Mouse (Mus musculus) liver, postnatal 0 days (tissue): ENCODE data around the gene 6030408B16Rik. TPM values are rescaled to one million over a fixed set of nuclear protein-coding genes. Genes with fewer than 3 reads are reported as not detected.

Experiments
- ATAC-seq: fragments of 200-750 bp; cut with Nextera tagmentation; 2 replicates; pipeline ENCODE4 v1.8.0; 2017; ENCODE audit warnings: mild to moderate bottlenecking, moderate library complexity
- DNase-seq: peaks from one replicate; pipeline ENCODE4 v3.0.0-alpha.2; 2016
- H3K27ac ChIP-seq: fragments of 300-500 bp; sonication (generic); 2 replicates; pipeline ENCODE4 v1.5.1; 2014; ENCODE audit warnings: antibody characterized with exemption, moderate library complexity, mild to moderate bottlenecking, low read depth
- H3K27me3 ChIP-seq: fragments of 300-500 bp; sonication (generic); 2 replicates; pipeline ENCODE4 v1.6.1; 2014; ENCODE audit warnings: low read length, control low read depth, mixed read lengths; ENCODE audit not compliant: insufficient read depth
- H3K36me3 ChIP-seq: fragments of 300-500 bp; sonication (generic); replicated peaks from 2 replicates; pipeline ENCODE4 v1.6.1; 2014; ENCODE audit warnings: mild to moderate bottlenecking, control low read depth, low read length, moderate library complexity, mixed read lengths; ENCODE audit not compliant: insufficient read depth
- H3K4me1 ChIP-seq: fragments of 300-500 bp; sonication (generic); 2 replicates; pipeline ENCODE4 v1.6.1; 2014; ENCODE audit warnings: antibody characterized with exemption, mild to moderate bottlenecking, control low read depth; ENCODE audit not compliant: insufficient read depth
- H3K4me2 ChIP-seq: fragments of 300-500 bp; sonication (generic); 2 replicates; pipeline ENCODE4 v1.6.1; 2014; ENCODE audit warnings: low read depth, mild to moderate bottlenecking, low read length, moderate library complexity, mixed read lengths
- H3K4me3 ChIP-seq: fragments of 300-500 bp; sonication (generic); 2 replicates; pipeline ENCODE4 v1.5.1; 2014; ENCODE audit warnings: low read depth, low read length
- H3K9ac ChIP-seq: fragments of 300-500 bp; sonication (generic); replicated peaks from 2 replicates; pipeline ENCODE4 v1.6.1; 2014; ENCODE audit warnings: mild to moderate bottlenecking, moderate library complexity
- H3K9me3 ChIP-seq: fragments of 300-500 bp; sonication (generic); 2 replicates; pipeline ENCODE4 v1.6.1; 2016; ENCODE audit warnings: mild to moderate bottlenecking, control low read depth, low read length, mixed read lengths
- CTCF ChIP-seq: sonication (generic); IDR thresholded peaks from 2 replicates; pipeline ENCODE4 v1.5.1; 2016; ENCODE audit warnings: antibody characterized with exemption, low read depth
- EP300 ChIP-seq: IDR thresholded peaks from 2 replicates; pipeline ENCODE4 v1.6.1; 2016; ENCODE audit warnings: antibody characterized with exemption, low read depth, mild to moderate bottlenecking
- WGBS: fragments of 180-500 bp; shearing (Covaris S2); extraction: QIAGEN DNeasy Blood & Tissue Kit; methylation state at CpG from one replicate; pipeline ENCODE4 v1.1.7; 2014; ENCODE audit not compliant: insufficient replicate concordance; 5-methylcytosine and 5-hydroxymethylcytosine counted together
- polyA plus RNA-seq: library from polyadenylated mRNA; unstranded; fragments of >200 nt; fragmentation: Nextera tagmentation; extraction: Ambion mirVana; gene quantifications from 2 replicates; pipeline ENCODE4 v1.2.1, GENCODE M21; 2015

Gene 6030408B16Rik
- polyA plus RNA-seq, 1 experiment from 2014 or later, result 0.36 TPM

GRCm38 (mm10) chr15:101256463-101257206 lies 36.4 kb upstream of the 6030408B16Rik start:
- no peaks in the 10 kb centered on the region for H3K9me3 ChIP-seq
- ATAC-seq, result 0 out of 2 replicates have a peak, but pooled peaks have one; percentile 11
- WGBS, result 58% methylated on average over 14 of the region's 14 CpGs
- no peak overlapping the region for H3K4me3 ChIP-seq
- peak overlapping the region; percentile 62 for H3K27ac ChIP-seq
- peaks cover 3% of the 10 kb centered on the region; the same call in 1 of the 2 replicates for H3K27me3 ChIP-seq
- no peaks in the 10 kb centered on the region for H3K36me3 ChIP-seq
- TF ChIP-seq CTCF (no peak), EP300 (no peak)
- DNase-seq, result no peak
- H3K4me1 ChIP-seq, result peaks cover 29% of the 10 kb centered on the region
- no peak overlapping the region for H3K4me2 ChIP-seq
- no peak overlapping the region for H3K9ac ChIP-seq

DNA sequence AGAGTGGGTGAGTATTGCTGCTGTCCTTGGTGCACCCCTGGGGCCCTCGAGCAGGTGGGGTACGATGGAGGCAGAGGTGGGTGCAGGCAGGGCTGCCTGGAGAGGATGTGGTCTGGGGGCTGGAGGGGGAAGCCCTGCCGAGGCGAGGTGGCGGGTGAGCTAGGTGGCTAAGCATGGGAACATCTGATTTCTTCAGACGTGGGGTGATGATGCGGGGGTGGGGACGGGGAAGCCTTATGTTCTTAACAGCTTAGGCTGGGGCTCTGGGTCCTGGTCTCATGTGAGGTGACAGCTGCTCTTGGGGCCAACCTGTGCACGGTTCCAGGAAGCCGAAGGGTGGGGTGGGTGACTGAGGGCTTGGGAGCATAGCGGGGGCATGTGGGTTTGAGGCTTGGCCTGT lies 34.6 kb upstream of the 6030408B16Rik start:
- Histone ChIP-seq H3K4me2 (no peak overlapping the region), H3K9me3 (no peaks in the 10 kb centered on the region), H3K9ac (no peak overlapping the region), H3K4me3 (no peak overlapping the region), H3K27me3 (peaks cover 3% of the 10 kb centered on the region; the same call in 1 of the 2 replicates), H3K4me1 (peaks cover 41% of the 10 kb centered on the region), H3K27ac (no peak overlapping the region), H3K36me3 (no peaks in the 10 kb centered on the region)
- DNase-seq, result no peak
- 49% methylated on average over 11 of the region's 11 CpGs for WGBS
- TF ChIP-seq CTCF, result no peak
- no peak for TF ChIP-seq EP300
- no peak for ATAC-seq

GRCm38 (mm10) chr15:101259922-101260321 lies 33.1 kb upstream of the 6030408B16Rik start:
- Histone ChIP-seq H3K4me1 (peaks cover 37% of the 10 kb centered on the region), H3K9me3 (no peaks in the 10 kb centered on the region), H3K27ac (no peak overlapping the region), H3K36me3 (no peaks in the 10 kb centered on the region), H3K27me3 (0 out of 2 replicates have a peak, but pooled peaks cover 3% of the 10 kb centered on the region), H3K4me3 (no peak overlapping the region), H3K4me2 (no peak overlapping the region), H3K9ac (no peak overlapping the region)
- DNase-seq (no peak), ATAC-seq (no peak)
- 81% methylated on average over 3 of the region's 3 CpGs for WGBS
- TF ChIP-seq EP300 (no peak), CTCF (no peak)

DNA sequence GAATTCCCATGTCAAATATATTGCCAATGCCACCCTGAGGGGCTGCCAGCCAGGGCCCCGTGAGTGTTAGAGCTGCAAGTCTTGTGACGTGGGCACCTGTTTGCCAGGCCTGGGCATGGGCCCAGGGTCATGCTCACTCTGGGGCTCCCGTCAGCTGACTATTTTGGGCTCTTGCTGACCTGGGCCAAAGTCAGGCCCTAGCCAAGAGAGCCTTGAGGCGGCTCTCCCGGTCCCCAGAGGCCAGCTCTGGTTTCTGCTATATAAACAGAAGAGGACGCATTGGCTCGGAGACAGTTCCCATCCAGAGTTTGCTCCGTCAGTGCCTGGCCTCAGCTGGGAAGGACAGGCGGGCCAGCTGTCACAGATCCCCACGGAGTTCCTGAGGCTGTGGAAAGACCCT lies 32.6 kb upstream of the 6030408B16Rik start:
- no peak for DNase-seq
- no peaks in the 10 kb centered on the region for H3K9me3 ChIP-seq
- no peak overlapping the region for H3K4me2 ChIP-seq
- TF ChIP-seq CTCF (no peak), EP300 (no peak)
- no peak overlapping the region for H3K9ac ChIP-seq
- peaks cover 37% of the 10 kb centered on the region for H3K4me1 ChIP-seq
- no peak overlapping the region for H3K4me3 ChIP-seq
- H3K27ac ChIP-seq, result no peak overlapping the region
- H3K27me3 ChIP-seq, result 0 out of 2 replicates have a peak, but pooled peaks cover 3% of the 10 kb centered on the region
- WGBS, result 69% methylated on average over 10 of the region's 10 CpGs
- H3K36me3 ChIP-seq, result no peaks in the 10 kb centered on the region
- ATAC-seq, result no peak

GRCm38 (mm10) chr15:101260874-101261622 lies 32.0 kb upstream of the 6030408B16Rik start:
- Histone ChIP-seq H3K36me3 (no peaks in the 10 kb centered on the region), H3K27me3 (0 out of 2 replicates have a peak, but pooled peaks cover 6% of the 10 kb centered on the region), H3K4me3 (no peak overlapping the region), H3K4me1 (peaks cover 37% of the 10 kb centered on the region), H3K9ac (no peak overlapping the region), H3K27ac (0 out of 2 replicates have a peak overlapping the region, but pooled peaks have one; percentile 9), H3K4me2 (peak overlapping the region; percentile 11; the same call in 1 of the 2 replicates), H3K9me3 (no peaks in the 10 kb centered on the region)
- ATAC-seq (no peak), DNase-seq (no peak)
- WGBS, result 31% methylated on average over 13 of the region's 13 CpGs
- TF ChIP-seq EP300, result no peak

- peak overlapping the region; percentile 55; the same call in 1 of the 2 replicates for H3K27ac ChIP-seq
- no peak overlapping the region for H3K4me3 ChIP-seq
- peaks cover 12% of the 10 kb centered on the region; the same call in 1 of the 2 replicates for H3K27me3 ChIP-seq
- no peak overlapping the region for H3K9ac ChIP-seq
- no peaks in the 10 kb centered on the region for H3K36me3 ChIP-seq
- 35% methylated on average over 5 of the region's 5 CpGs for WGBS
- peak; percentile 8; the same call in 1 of the 2 replicates for ATAC-seq
- H3K4me1 ChIP-seq, result peaks cover 36% of the 10 kb centered on the region
- DNase-seq, result peak; percentile 58
- H3K4me2 ChIP-seq, result no peak overlapping the region
- H3K9me3 ChIP-seq, result no peaks in the 10 kb centered on the region
- no peak for TF ChIP-seq CTCF
- TF ChIP-seq EP300, result no peak
Observed at GRCm38 (mm10) chr15:101262502-101262901, 30.5 kb upstream of the 6030408B16Rik start.
